Mouse (Mus musculus): ENCODE results near the gene Nap1l5.
"Not testable (repeated sequence)": the region's sequence is repeated elsewhere in the genome, so short reads cannot be mapped to it uniquely, and the experiment has no call there.

Nap1l5 gene

DNA sequence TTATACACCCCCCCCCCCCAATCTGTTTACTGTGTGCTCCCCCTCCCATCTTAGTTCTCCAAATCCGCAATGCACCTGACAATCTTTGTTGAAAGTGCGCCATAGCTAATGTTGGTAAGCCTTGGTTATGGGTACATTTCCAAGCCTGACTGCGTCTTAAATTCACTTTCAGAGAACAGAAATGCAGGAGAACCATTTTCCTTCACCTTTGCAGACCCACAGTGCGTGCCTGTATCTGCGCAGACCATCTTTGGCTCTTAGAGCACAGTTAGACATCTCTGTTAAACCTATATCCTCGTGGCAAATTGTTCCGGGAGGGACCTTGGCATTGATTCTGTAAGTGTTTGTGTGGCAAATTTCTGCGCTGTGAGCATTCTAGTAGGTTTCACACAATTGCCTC lies 460 bp upstream of the Nap1l5 start:
- DNase-seq (ENCODE audit: low read depth, low spot score) = no peak

GRCm38 (mm10) chr6:58904551-58904950 lies 2.3 kb downstream of the Nap1l5 start:
- no peak for DNase-seq (ENCODE audit: low read depth, low spot score)

GRCm38 (mm10) chr6:58903171-58903570 lies 3.7 kb downstream of the Nap1l5 start:
- no peak for DNase-seq (ENCODE audit: low read depth, low spot score)

GRCm38 (mm10) chr6:58900536-58900935 lies 6.3 kb downstream of the Nap1l5 start:
- DNase-seq (ENCODE audit: low read depth, low spot score) = no peak

GRCm38 (mm10) chr6:58899076-58899475 lies 7.8 kb downstream of the Nap1l5 start:
- DNase-seq (ENCODE audit: low read depth, low spot score) = no peak

DNA sequence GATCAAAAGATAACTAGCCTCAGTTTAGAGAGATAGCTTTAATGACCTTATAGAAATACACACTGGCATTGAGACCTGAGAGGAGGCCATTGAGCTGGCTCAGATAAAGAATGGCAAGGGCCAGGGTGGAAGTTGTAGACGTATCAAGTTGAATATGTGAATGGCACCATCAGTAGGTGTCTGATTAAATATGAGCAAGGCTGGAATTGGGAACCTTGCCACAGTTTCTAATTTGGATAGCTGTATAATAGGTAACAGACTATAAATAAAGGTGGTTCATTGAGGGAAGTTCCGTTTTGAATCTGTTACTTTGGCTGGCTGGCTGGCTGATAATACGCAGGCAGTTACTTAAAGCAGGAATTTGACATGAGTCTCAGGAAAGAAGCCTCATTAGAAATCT lies 10.2 kb downstream of the Nap1l5 start:
- no peak for DNase-seq (ENCODE audit: low read depth, low spot score)

- DNase-seq (ENCODE audit: low read depth, low spot score) = no peak
Observed at GRCm38 (mm10) chr6:58894994-58895393, 11.9 kb downstream of the Nap1l5 start.

DNA sequence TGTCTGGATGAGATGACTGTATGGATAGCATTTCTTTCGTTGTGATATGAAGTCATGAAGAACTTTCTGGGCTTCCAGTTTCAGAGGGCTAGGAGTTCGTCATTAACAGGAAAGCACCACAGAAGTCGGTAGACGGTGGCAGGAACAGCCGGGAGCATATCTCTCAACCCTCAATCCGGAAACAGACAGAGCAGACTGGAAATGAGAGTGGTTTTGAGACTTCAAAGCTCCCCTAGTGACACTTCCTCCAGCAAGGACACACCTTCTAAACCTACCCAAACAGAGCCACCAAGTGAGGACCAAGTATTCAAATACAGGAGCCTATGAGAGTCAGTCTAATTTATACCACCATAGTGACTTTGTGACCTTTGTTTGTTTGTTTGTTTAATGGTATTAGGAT lies 13.6 kb downstream of the Nap1l5 start:
- DNase-seq (ENCODE audit: low read depth, low spot score) = peak; percentile 19

DNA sequence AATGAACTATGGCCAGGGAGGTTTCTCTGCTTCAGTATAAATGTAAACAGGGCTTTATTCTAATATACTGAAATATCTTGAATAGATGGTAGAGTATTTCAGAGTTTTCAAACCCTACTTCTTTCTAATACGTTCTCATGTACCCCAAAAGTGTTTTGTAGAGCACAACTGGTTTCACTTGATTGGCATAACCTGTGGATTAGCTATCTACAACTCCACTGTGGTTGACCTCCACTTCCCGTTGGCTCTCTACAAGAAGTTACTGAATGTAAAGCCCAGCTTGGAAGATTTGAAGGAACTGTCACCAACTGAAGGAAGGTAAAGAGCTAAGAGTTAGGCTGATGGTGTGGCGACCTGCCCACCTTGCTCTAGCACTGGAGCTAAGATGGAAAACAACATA lies 17.0 kb downstream of the Nap1l5 start:
- DNase-seq (ENCODE audit: low read depth, low spot score) = no peak

DNA sequence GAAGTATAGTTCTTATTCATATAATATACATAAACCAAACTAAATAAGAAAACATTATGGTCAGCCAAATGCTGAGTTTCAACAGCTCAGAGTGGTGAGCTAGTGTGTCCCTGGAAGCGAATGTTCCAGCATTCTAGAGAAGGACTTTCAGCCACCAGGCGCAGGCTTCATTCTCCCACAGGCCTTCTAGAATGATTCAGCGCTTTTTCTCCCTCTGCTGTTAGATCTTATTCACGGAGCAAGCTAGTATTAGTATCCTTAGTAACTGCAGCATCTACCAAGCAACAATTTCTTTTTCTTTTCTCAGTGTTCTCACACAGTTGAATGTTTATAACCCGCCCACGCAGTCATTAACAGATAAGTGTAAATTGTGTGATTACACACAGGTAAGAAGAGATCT lies 24.6 kb downstream of the Nap1l5 start:
- no peak for DNase-seq (ENCODE audit: low read depth, low spot score)

GRCm38 (mm10) chr6:58881363-58881762 lies 25.5 kb downstream of the Nap1l5 start:
- DNase-seq (ENCODE audit: low read depth, low spot score) = no peak

- DNase-seq (ENCODE audit: low read depth, low spot score) = peak; percentile 15
Observed at GRCm38 (mm10) chr6:58880861-58881260, 26.0 kb downstream of the Nap1l5 start.

- no peak for DNase-seq (ENCODE audit: low read depth, low spot score)
Observed at GRCm38 (mm10) chr6:58879987-58880386, 26.9 kb downstream of the Nap1l5 start.

GRCm38 (mm10) chr6:58879572-58879971 lies 27.3 kb downstream of the Nap1l5 start:
- DNase-seq (ENCODE audit: low read depth, low spot score) = no peak

DNA sequence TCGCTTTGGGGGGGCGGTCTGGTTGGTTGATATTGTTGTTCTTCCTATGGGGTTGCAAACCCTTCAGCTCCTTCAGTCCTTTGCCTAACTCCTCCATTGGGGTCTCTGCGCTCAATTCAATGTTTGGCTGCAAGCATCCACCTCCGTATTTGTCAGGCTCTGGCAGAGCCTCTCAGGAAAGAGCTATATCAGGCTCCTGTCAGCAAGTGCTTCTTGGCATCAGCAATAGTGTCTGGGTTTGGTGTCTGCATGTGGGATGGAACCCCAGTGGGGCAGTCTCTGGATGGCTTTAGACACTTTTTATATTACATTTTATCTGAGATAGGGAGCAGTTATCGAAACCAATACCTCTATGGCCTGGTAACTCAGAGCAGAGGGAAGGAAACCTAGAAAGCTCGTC lies 39.0 kb downstream of the Nap1l5 start:
- not testable (repeated sequence) for DNase-seq (ENCODE audit: low read depth, low spot score)

- DNase-seq (ENCODE audit: low read depth, low spot score) = no peak
Observed at GRCm38 (mm10) chr6:58863631-58864235, 43.1 kb downstream of the Nap1l5 start.

DNA sequence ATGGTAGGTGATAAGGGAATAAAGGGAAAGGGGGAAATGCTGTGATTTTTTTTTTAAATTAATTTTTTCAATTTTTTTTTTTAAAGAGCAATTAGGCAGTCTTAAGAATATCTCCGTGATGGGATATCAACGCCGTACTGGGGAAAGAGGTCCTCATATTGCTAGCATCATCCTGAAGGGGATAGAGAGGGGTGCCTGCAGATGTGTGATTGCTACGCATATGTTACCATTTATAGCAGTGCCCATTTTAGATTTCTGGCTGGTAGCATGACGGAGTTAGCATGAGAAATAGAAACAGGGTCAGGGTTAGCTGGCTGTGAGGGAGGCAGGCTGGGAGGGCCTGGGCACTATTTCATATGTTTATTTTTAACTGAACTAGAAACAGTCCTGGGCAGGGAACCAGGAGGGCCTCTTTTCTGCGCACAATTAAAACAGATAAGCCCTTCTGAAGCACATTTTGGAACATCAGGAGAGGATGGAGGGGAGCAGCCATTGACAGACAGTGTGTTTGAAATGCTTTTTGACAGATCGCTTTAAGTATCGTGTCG lies 44.4 kb downstream of the Nap1l5 start:
- no peak for DNase-seq (ENCODE audit: low read depth, low spot score)

- no peak for DNase-seq (ENCODE audit: low read depth, low spot score)
Observed at GRCm38 (mm10) chr6:58859517-58859916, 47.4 kb downstream of the Nap1l5 start.

- no peak for DNase-seq (ENCODE audit: low read depth, low spot score)
Observed at GRCm38 (mm10) chr6:58856494-58856893, 50.4 kb downstream of the Nap1l5 start.

DNA sequence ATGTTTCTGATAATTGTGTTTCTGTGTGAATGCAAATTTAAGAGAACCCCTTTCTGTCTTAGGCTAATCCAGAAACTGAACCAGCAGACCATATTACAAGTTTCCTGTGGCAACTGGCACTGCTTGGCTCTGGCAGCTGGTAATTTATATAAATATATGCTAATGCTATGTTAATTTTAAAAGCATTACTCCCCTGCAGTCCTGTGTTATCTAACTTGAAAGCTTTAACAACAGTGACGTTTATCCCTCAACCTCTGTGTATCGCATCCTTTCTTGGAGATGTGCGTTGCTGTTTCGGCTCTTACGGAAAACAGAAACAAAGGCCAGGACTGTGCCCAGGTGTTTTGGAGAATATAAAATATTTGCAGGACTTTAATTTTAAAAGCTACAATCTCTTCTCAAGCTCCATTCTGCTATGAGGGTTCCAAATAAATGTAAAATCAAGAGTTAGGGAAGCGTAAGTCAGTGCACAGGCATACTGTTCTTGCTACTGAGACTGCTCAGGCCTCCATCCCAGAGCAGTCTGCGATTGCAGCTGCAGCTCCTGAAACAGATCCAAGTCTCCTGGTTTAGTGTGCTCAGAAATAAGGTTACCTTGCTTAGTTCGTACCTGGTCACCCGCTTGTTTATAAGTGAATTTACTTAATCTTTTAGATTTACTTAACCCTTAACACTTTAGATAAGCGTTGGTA lies 51.1 kb downstream of the Nap1l5 start:
- DNase-seq (ENCODE audit: low read depth, low spot score) = no peak

Data from CD4-positive, CD25-positive, alpha-beta regulatory T cell, adult 2 months (primary cell).